Mouse (Mus musculus) c-Kit-positive CD71-positive TER-119-positive erythroid progenitor cells, embryonic 14.5 days (primary cell): ENCODE measurements around the gene Hikeshi.

Experiments
- DNase-seq: peaks from one replicate; pipeline ENCODE4 v3.0.0-alpha.2; 2013; ENCODE audit warnings: low spot score

Hikeshi gene

DNA sequence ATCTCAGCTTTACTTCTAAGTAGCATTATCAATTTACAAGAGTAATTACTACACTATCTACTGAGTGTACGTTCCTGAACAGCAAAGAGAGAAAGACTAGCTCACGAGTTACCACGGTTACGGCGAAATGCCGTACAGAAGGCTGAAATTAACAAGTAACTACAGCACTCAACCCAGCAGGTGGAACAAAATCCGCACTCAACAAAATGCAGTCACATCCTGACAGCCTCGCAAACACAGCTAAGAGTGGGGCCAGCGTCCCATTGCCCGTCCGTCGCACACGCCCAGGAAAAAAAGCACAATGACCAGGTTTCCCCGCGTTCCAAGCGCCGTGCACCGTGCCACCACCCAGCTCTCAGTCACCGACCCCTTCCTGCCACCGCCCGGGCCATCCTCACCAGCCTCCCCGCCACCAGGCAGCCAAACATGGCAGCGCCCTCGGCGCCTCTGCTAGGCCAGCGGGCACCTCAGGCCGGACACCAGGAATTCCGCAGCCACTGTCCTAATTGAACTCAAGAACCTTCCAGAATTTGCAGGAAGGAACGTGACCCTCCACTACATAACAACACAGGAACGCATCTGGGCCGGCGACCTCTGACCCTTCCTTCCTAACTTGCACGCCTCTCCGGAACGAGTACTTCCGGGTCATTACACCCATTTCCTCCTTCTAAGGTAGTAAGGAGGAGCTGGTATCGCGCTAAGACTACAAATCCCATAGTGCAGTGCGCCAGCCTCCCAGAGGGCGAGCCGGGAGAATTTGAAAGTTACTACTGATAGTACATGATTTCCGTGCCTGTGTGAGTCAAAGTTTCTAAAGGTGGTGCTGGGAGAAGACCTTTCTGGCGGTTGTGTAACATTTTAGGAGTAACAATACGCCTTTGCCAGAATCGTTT is at the start of gene Hikeshi:
TSS of gene Hikeshi (minus strand) at position 634 of the 893 bp plus-strand sequence.
- DNase-seq: peak; percentile 99

DNA sequence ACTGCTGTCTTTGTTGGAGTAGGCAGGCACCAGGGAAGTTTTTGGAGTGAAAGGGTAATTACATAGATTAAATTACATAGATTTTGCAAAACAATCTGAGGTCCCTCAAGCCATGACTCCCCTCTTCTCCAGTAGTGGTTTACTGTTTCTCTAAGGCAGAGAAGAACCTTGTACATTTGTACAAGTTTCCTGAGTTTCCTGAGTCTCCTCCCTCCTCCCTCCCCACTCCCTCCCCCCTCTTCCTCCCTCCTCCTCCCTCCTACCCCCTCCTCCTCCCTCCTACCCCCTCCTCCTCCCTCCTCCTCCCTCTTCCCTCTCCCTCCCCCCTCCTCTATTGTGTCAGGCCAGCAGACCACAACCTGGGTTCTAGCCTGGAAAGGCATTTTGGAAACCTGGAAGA is 43.4 kb upstream of the Hikeshi start:
- no peak for DNase-seq

DNA sequence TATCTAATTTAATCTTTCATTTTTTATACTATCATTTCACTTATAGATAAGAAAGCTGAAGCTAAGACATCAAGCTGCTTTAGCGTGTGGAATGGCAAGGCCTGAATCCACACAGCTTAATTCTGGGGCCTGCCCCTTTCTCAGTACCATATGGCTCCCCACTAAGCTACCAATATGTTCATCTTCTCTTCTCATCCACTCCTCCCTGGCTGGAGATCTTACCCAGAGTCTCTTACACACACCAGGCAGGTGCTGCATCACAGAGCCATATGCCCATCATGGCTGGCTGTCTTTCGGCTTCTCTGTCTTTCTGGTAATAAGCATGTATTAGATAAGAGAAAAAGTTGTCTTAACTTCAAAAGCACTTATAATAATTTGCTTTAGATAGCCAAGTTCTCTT is 42.4 kb upstream of the Hikeshi start:
- no peak for DNase-seq

DNA sequence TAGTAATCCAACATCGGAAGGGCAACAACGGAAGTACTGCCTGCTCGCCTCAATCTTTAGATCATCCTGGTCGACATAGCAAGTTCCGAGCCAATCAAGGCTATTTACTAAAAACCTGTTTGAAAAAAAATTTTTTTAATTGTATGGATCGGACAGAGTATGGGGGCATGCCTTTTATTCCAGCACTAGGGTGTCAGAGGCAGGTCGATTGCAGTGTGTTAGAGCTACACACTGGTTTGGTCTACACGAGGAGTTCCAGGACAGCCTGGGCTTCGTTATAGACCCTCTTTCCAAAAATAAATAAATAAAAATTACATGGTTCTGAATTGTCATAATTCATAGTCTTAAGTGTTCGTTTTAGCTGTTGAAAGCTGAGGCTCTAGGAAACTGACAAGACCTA is 40.6 kb upstream of the Hikeshi start:
- no peak for DNase-seq

DNA sequence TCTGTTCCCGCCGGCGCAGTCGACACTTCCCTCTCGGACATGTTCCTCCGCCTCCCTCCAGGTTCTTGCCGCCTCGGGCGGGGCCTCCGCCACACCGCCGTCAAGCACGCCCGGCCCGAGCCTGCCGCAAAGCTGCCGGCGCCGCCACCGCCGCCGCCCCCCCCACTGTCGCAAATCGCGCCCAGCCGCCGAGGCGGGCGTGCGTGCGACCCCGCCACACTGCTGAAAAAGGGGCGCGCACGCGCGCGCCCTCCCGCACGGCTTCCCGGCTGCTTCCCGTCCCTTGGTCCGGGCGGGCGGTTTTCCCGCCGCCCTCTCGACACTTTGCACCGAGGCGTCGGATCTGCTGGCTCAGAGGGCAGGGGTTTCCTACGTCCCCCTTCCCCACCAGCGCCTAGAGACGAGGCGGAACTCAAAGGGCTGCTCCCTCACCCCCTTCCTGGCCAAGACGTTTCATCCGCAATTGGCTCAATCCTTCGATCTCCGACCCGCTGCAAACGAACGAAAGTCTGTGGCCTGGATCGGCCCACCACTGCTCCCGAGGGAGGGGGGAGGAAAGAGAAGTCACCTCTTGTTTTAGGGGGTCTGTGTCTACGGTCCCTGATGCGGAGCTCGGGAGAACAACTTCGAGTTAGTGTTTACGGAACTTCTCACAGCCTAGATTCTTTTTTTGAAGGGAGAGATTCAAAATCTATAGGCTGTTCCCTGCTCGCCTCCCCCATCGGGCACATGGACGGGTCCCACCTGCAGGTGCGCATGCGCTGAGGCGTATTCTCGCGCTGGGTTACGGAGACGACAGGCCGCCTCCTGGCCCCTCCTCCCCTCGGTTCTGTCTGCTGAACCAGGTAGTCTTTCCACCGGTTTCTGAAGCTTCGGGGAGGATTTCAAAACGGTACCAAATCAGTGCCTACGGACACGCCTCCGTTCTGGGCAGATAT is 39.8 kb upstream of the Hikeshi start, which contains the start of gene Eed:
TSS of gene Eed (minus strand) at position 499 of the 938 bp plus-strand sequence.
- peak; percentile 95 for DNase-seq

DNA sequence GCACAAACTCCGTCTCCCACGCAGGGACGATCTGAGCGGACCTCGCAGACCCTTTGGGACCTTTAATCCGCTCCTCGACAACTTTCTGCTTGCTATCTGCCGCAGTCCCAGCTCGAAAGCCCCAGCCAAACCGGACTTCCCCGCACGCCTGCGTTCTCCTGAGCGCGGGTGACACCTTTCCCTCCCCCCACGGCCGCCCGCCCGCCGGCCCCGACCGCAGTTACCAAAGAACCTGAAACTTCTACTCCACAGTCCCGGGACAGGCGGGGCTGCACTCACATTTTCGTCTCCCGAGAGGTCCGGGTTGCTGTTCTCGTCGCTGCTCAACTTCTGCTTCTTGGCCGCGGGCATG is 39.1 kb upstream of the Hikeshi start:
- no peak for DNase-seq

DNA sequence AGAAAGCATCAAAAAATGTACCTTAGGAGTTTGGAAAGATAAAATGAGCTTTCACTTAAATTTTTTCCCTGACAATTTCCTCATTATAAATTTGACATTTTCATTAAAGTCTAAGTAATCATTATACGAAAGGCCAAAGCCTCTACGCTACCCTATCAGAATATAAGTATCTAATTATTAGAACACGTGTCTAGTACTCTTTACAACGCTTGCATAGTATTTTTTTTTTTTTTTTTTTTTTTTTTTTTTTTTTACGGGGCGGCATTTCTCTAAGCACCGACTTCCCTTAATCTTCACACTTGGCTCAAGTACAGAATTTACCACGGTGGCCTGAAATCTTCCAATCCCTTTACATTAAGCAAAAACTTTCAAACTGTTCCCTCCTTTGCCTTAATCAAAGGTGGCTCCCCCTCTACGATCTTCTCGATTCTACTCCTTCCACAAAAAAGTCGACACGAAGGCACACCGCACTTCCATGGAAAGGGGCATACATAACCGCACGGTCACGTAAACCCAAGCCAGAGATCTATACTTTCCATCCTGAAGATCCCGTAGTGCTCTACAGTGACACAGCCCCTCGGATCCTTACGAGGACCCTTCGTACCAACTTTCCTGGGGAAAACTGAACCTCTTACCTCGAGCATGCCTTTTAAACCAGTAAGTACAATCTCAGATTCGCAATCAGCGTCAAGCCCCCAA is 38.6 kb upstream of the Hikeshi start:
- DNase-seq: peak; percentile 34

DNA sequence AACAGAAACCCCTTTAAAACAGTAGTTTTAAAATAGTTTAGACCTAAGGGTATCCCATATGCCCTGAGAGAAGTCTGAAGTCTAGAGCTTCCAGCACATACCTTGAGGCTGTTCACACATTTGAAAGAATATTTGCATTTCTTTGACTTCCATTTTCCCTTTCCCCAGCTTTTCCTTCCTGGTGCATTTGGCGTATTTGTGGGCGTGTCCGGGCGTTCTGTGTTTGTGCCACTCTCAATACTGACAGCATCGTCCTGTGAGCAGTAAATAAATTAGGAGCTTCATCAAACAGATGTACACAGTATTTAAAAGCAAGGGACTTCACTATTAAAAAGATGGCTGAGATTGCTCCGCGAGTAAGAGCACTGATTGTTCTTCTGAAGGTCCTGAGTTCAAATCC is 35.8 kb upstream of the Hikeshi start:
- DNase-seq: no peak

DNA sequence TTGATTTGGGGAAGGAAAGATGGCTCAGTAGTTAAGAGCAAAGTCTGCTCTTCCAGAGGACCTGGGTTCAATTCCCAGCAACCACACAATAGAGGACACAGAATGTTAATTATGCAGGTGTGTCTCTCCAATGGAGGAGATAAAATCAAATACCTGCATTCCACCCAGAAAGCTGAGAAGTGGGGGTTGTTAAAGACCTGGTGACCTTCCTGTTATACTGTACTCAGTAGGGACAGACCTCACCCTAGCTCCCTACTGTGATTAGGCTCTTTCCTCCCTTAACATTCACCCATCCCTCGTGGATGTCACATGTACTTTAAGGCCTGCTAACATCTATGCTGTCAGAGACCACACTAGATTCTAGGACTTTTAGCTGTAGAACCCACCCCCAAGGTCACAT is 34.6 kb upstream of the Hikeshi start:
- DNase-seq: no peak

DNA sequence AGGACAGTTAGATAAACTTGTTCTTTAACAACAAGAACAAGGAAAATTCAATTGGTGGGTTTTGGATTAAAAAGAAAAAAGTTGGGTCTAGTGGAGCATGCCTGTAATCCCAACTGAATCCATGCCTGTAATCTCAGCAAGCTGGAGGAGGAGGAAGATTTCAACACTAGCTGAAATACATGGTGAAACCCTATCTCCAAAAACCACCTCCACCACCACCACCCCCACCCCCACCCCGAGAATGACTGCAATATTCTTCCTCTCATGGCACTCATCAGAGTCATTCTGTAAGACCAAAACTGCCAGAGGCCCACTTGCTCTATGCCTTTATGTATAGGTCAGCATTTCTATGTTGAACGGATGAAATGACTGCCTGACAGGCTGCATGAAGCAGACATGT is 26.2 kb upstream of the Hikeshi start:
- no peak for DNase-seq

DNA sequence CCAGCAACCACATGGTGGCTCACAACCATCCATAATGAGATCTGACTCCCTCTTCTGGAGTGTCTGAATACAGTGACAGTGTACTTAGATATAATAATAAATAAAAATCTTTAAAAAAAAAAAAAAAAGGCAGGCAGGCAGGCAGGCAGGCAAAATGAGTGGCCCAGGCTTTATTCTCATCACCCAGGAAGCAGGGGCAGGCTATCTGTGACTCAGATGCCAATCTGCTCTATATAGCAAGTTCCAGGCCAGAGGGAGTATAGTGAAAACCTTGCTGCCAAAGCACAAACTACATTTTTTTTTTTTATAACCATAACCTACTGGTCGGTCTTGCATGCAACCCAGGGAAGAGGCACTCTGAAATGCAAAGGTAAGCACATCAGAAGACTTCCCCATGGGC is 25.8 kb upstream of the Hikeshi start:
- no peak for DNase-seq

DNA sequence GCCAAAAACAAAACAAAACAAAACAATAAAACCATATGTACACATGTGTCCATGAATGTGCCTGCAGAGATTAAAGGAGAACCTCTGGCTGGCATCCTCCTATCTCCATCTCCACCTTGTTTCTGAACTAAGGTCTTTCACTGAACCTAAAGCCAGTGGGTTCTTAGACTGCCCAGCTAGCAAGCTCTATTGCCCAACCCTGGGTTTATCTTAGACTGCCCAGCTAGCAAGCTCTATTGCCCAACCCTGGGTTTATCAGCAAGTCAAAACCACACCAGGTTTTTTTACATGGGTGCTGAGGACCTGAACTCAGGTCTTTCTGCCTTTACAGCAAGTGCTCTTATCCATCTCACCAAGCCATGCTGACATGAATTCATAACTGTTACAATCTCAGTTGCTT is 22.1 kb upstream of the Hikeshi start:
- DNase-seq: peak; percentile 38

DNA sequence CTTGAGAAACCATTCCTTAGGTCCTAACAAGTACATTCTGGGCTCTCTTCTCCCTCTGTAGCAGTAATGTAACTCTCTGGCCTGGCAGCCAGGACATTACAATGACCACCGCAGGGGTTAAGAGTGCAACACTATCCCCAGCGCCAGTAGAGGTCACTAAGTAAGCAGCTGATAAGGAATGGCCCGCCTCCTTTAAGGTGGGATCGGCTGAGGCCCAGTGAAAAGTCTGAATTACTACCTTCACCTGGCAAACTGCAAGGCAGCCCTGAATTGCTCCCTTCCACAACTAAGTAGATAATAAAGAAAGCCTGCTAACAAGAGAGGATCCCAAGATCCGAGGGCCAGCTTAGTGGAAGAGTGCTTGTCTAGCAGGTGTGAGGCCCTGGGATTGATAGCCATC is 16.3 kb upstream of the Hikeshi start:
- no peak for DNase-seq

DNA sequence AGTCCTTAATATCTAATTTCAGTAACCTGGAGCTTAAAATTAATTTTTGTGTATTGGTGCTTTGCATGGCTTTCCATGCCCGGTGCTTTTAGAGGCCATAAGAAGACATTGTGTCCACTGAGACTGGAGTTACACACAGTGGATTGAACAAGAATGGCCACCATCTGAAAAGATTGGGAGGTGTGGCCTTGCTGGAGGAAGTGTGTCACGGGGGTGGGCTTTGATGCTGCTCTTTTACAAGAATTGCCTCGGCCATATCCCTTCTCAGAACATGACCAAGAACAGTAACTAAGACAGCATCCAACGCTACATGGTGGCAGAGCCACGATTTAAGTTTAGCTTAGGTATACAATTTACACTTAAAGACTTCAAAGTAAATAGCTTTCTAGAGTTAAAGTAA is 13.3 kb upstream of the Hikeshi start:
- DNase-seq: no peak

DNA sequence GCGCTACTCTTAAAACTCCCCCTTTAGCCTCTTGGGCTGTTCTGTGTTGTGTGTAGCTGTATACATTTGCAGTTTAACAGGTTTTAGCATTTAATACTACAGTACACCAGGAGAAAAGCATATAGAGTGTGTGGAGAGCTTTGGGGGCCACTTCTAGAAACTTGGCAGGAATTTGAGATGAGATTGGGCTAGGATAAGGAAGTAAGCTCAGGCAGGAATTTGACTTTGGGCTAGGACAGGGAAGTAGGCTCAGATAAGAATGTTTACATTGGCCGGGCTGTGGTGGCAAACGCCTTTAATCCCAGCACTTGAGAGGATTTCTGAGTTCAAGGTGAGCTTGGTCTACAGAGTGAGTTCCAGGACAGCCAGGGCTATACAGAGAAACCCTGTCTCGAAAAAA is 8.4 kb upstream of the Hikeshi start:
- DNase-seq: no peak

DNA sequence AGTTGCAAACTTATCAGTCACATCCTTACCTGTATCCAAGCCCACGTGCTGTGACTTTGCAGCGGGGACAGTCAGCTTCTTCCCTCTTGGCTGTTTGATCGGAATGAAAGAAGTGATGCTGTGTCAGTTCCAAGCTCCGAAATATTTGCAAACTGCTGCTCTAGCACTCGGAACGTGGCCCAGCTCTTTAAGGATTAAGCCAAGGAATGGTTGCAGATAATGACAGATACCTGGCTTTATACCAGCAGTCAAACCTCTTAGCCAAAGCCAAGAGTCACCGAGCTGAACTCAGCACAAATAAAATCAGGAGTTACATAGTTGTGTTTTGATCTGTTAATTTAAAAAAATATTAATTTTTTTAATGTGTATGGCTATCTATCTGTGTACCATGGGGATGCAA is 7.0 kb upstream of the Hikeshi start:
- no peak for DNase-seq

DNA sequence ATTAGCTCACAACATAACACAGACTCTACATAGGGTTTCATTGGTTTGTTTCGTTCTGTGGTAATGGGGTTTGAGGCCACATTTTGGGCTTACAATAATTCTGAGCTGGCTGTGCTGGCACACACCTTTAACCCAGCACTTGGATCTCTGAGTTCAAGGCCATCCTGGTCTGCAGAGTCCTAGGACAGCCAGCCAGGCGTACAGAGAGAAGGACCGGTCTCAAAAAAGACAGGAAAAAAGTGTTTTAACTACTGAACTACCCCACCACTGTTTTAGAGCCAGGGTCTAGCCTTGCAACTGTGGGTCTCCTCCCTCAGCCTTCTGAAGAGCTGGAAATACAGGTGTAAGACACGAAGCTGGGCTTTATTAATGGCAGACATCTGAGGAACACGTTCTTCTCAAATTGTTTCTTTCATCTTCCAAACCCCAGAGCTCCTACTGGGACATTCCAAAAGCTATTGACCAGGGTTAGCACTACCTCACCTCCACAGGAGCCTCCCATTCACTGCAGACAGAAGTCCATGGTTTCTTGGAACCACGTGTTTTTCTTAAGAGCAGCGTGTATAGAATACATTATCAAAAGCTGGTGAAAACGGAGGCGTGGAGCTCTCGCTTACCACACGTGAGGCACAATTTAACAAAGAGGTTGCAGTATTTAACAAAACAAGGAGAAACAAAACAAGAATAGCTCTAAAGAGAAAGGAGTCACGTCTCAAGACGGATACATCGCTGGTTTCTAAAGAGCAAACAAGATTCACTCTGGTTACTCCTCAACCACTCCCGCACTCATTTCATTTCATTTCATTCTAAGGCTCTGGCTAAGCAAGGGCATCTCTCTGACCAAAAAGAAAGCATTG is 1.3 kb downstream of the Hikeshi start:
- no peak for DNase-seq

DNA sequence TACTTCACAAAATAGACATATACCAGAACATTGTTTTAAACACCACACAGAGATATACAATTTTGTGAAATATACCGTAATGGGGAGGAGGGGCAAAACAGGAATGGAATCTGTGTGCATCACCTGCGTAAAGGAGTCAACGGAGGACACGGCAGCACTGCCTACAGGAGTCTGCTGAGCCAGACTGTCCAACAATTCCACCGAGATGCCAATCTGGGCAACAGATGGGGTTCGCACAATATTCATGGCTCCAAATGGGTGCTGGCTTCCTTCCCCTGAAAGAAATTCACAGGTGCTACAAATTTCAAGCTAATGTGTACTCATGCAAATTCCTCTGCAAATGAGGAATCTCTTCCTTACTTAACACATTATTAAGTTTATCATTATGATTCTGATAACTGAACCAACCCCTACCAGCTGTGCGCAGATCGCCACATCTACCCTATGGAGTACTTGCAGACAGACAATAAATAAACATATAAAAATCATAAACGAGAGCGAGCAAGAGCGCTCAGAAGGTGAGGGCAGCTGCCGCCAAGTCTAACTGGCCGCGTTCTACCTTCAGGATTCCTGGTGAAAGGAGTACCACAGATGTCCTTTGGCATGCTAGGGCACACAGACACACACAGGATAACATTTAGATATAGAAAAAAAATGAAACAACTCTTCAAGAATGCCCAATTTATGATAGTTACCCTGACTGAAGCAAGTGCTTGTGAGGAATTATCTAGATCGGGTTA is 17.4 kb downstream of the Hikeshi start:
- no peak for DNase-seq

DNA sequence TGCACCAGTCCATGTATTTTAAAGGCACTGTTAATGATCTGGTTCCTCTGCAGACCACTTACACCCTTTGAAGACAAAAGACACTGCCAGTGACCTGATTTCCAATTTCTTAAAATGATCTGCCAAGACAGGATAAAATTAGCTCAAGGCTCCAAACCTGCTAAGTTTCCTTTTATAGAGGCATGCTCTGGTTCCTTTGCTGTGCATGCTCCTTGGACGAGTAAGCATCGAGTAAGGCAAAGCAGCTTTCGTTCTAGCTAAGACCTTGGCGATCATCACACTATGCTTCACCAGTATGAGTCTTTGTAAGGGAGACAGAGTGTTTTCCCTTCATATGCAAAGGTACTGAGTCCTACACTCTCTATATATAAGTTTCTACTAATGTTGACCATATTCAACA is 23.2 kb downstream of the Hikeshi start:
- DNase-seq: no peak

DNA sequence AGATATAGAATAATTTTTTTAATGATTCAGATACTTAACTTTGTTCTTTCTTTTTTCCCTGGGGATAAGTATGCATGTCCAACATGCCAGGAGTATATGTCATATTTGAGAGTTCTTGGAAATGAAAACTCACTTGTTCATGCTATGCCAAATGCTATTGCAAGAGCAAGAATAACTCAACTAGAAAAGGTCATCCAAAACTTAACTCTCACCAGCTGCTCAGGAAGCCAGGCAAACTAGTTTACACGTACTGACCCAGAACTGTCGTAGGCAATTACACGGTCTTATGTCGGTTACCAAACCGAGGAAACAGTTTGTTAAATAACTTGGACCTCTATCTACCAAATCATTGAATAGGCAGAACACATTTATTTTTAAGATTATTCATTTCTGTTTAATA is 24.3 kb downstream of the Hikeshi start:
- DNase-seq: no peak
